Mouse (Mus musculus) C2C12 (cell line): ENCODE data around the gene Spn.

Experiments
- CEBPB ChIP-seq: IDR thresholded peaks from one replicate; pipeline ENCODE4 v1.6.1; 2011; ENCODE audit warnings: low read depth, mild to moderate bottlenecking, control low read depth, moderate library complexity
- CTCF ChIP-seq: IDR thresholded peaks from one replicate; pipeline ENCODE4 v1.5.1; 2011; ENCODE audit not compliant: control insufficient read depth, insufficient read depth, insufficient read length
- FOSL1 ChIP-seq: IDR thresholded peaks from one replicate; pipeline ENCODE4 v1.8.0; 2011; ENCODE audit warnings: mild to moderate bottlenecking, low read length; ENCODE audit not compliant: poor library complexity, insufficient read depth, severe bottlenecking
- MAX ChIP-seq: IDR thresholded peaks from one replicate; pipeline ENCODE4 v1.6.1; 2011; ENCODE audit warnings: mild to moderate bottlenecking, control low read depth
- MYOD1 ChIP-seq: IDR thresholded peaks from one replicate; pipeline ENCODE4 v1.6.1; 2011; ENCODE audit warnings: low read depth; ENCODE audit not compliant: control insufficient read depth, insufficient read length
- MYOG ChIP-seq: IDR thresholded peaks from one replicate; pipeline ENCODE4 v1.6.1; 2011; ENCODE audit not compliant: control insufficient read depth, insufficient read length; ENCODE audit errors: extremely low read depth
- USF1 ChIP-seq: IDR thresholded peaks from one replicate; pipeline ENCODE4 v1.6.1; 2011; ENCODE audit warnings: low read depth, mild to moderate bottlenecking, control low read depth, moderate library complexity

GRCm38 (mm10) chr7:127137262-127138017 lies at the start of gene Spn:
- no peak for TF ChIP-seq MYOG
- TF ChIP-seq CTCF: no peak
- no peak for TF ChIP-seq MYOD1
- TF ChIP-seq USF1: no peak
- no peak for TF ChIP-seq MAX
- no peak for TF ChIP-seq CEBPB
- TF ChIP-seq FOSL1: no peak
